11 mouse cellular contexts compared by ENCODE assay signal in genomic region chr6:117609476-117610404, GRCm38 (mm10).
DNase-seq lines count a peak whose midpoint lies in the region; ATAC-seq and TF ChIP-seq lines count a peak whose summit lies in the region.
"Had no signal": no experiment of that assay in that cellular context is flagged by ENCODE, and none has a peak within 500 bp of the region (broad histone marks: within the 10 kb centered on the region; RNA-seq: fewer than 3 reads in every experiment).

No protein-coding gene starts in this region.

- intact Hi-C loops in left cerebral cortex, adult 2 months (cut with DNase I) = no loop called here

- H3K9me3 ChIP-seq in forebrain, embryonic 10.5 days = no peaks in the 10 kb centered on the region; the same call in 1 of the 2 replicates
- no peaks in the 10 kb centered on the region for H3K9me3 ChIP-seq in forebrain, embryonic 12.5 days
- no peaks in the 10 kb centered on the region for H3K9me3 ChIP-seq in neural tube, embryonic 15.5 days (replicated peaks)
- H3K9me3 ChIP-seq in intestine, embryonic 16.5 days (ENCODE audit: control insufficient read depth, low read length) = no peaks in the 10 kb centered on the region
- H3K9me3 ChIP-seq: forebrain, embryonic 15.5 days had no signal

- DNase-seq in forebrain, embryonic 10.5 days (ENCODE audit: extremely low spot score, low spot score) = peak; percentile 14
- peak; percentile 34 for DNase-seq in neural tube, embryonic 10.5 days (ENCODE audit: extremely low spot score, low spot score)
- DNase-seq in retina, embryonic 14.5 days (ENCODE audit: low spot score) = no peak
- no peak for DNase-seq in left cerebral cortex, adult 2 months (ENCODE audit: extremely low spot score in 1 of 2, low spot score in 2 of 2)
- no peak for DNase-seq in B cell, adult 2 months
- DNase-seq: lung, postnatal 36 days had no signal

- H3K4me2 ChIP-seq in forebrain, embryonic 12.5 days = no peak overlapping the region
- no peak overlapping the region for H3K4me2 ChIP-seq in neural tube, embryonic 15.5 days
- no peak overlapping the region for H3K4me2 ChIP-seq in intestine, embryonic 16.5 days (ENCODE audit: low read depth, low read length)
- H3K4me2 ChIP-seq: forebrain, embryonic 15.5 days had no signal

- peaks cover 15% of the 10 kb centered on the region; the same call in 1 of the 2 replicates for H3K4me1 ChIP-seq in forebrain, embryonic 10.5 days
- H3K4me1 ChIP-seq in forebrain, embryonic 12.5 days = no peaks in the 10 kb centered on the region
- no peaks in the 10 kb centered on the region for H3K4me1 ChIP-seq in neural tube, embryonic 15.5 days
- peaks cover 10% of the 10 kb centered on the region; the same call in 1 of the 2 replicates for H3K4me1 ChIP-seq in intestine, embryonic 16.5 days (ENCODE audit: control insufficient read depth, insufficient read depth, low read length)
- H3K4me1 ChIP-seq: forebrain, embryonic 15.5 days had no signal

- no peak for ATAC-seq in forebrain, embryonic 12.5 days (ENCODE audit: low FRiP score)
- no peak for ATAC-seq in neural tube, embryonic 15.5 days (ENCODE audit: low FRiP score)
- ATAC-seq in intestine, embryonic 16.5 days = peak; percentile 49; the same call in 1 of the 2 replicates
- ATAC-seq: forebrain, embryonic 15.5 days; hindbrain, embryonic 16.5 days had no signal

- H3K4me3 ChIP-seq in forebrain, embryonic 10.5 days = no peak overlapping the region
- no peak overlapping the region for H3K4me3 ChIP-seq in forebrain, embryonic 12.5 days (replicated peaks)
- no peak overlapping the region for H3K4me3 ChIP-seq in neural tube, embryonic 15.5 days (replicated peaks)
- no peak overlapping the region for H3K4me3 ChIP-seq in intestine, embryonic 16.5 days (ENCODE audit: low read length)
- H3K4me3 ChIP-seq in left cerebral cortex, adult 2 months = no peak overlapping the region
- H3K4me3 ChIP-seq: forebrain, embryonic 15.5 days had no signal

- WGBS in forebrain, embryonic 10.5 days = 76% methylated on average over 11 of the region's 11 CpGs
- WGBS in forebrain, embryonic 12.5 days = 84% methylated on average over 11 of the region's 11 CpGs
- WGBS in neural tube, embryonic 15.5 days = 81% methylated on average over 11 of the region's 11 CpGs
- WGBS in intestine, embryonic 16.5 days = 63% methylated on average over 11 of the region's 11 CpGs

- TF ChIP-seq CTCF in left cerebral cortex, adult 2 months (IDR thresholded peaks at IDR 0.05) = no peak

- H3K36me3 ChIP-seq in forebrain, embryonic 10.5 days (replicated peaks) = no peaks in the 10 kb centered on the region
- no peaks in the 10 kb centered on the region for H3K36me3 ChIP-seq in forebrain, embryonic 12.5 days (replicated peaks)
- H3K36me3 ChIP-seq in neural tube, embryonic 15.5 days = no peaks in the 10 kb centered on the region
- H3K36me3 ChIP-seq in intestine, embryonic 16.5 days (ENCODE audit: control insufficient read depth, insufficient read depth, low read length) = no peaks in the 10 kb centered on the region
- H3K36me3 ChIP-seq: forebrain, embryonic 15.5 days had no signal

- H3K9ac ChIP-seq in forebrain, embryonic 12.5 days = no peak overlapping the region
- H3K9ac ChIP-seq in neural tube, embryonic 15.5 days (replicated peaks) = no peak overlapping the region
- H3K9ac ChIP-seq in intestine, embryonic 16.5 days (ENCODE audit: low read depth, low read length) = no peak overlapping the region
- H3K9ac ChIP-seq: forebrain, embryonic 15.5 days had no signal

- no peak overlapping the region; the same call in 1 of the 2 replicates for H3K27ac ChIP-seq in forebrain, embryonic 10.5 days
- H3K27ac ChIP-seq in forebrain, embryonic 12.5 days = no peak overlapping the region
- no peak overlapping the region for H3K27ac ChIP-seq in neural tube, embryonic 15.5 days (replicated peaks)
- no peak overlapping the region for H3K27ac ChIP-seq in intestine, embryonic 16.5 days (ENCODE audit: low read length)
- H3K27ac ChIP-seq in left cerebral cortex, adult 2 months = no peak overlapping the region
- H3K27ac ChIP-seq: forebrain, embryonic 15.5 days had no signal

- H3K27me3 ChIP-seq in forebrain, embryonic 10.5 days (ENCODE audit: poor library complexity, severe bottlenecking) = no peaks in the 10 kb centered on the region
- no peaks in the 10 kb centered on the region for H3K27me3 ChIP-seq in forebrain, embryonic 12.5 days
- H3K27me3 ChIP-seq in neural tube, embryonic 15.5 days (replicated peaks) = no peaks in the 10 kb centered on the region
- H3K27me3 ChIP-seq in intestine, embryonic 16.5 days (replicated peaks; ENCODE audit: control insufficient read depth, insufficient read depth, low read length) = no peaks in the 10 kb centered on the region
- H3K27me3 ChIP-seq: forebrain, embryonic 15.5 days had no signal

Comparison
In these comparisons a context has a peak if more than half of its experiments do, and no peak if none do; other contexts are left out.
1. DNase-seq: peak in forebrain, embryonic 10.5 days (single experiment) and neural tube, embryonic 10.5 days (single experiment); none in retina, embryonic 14.5 days (single experiment), left cerebral cortex, adult 2 months (0 of 2) and B cell, adult 2 months (0 of 2).